Mouse (Mus musculus): ENCODE measurements around the gene Ly6g6f. TPM values are rescaled to one million over a fixed set of nuclear protein-coding genes. Genes with fewer than 3 reads are reported as not detected.
"Not testable (repeated sequence)": the region's sequence is repeated elsewhere in the genome, so short reads cannot be mapped to it uniquely, and the experiment has no call there.

Gene Ly6g6f
- polyA plus RNA-seq, 2 experiments from 2014 or later, result 0.29 TPM; not detected in 1

DNA sequence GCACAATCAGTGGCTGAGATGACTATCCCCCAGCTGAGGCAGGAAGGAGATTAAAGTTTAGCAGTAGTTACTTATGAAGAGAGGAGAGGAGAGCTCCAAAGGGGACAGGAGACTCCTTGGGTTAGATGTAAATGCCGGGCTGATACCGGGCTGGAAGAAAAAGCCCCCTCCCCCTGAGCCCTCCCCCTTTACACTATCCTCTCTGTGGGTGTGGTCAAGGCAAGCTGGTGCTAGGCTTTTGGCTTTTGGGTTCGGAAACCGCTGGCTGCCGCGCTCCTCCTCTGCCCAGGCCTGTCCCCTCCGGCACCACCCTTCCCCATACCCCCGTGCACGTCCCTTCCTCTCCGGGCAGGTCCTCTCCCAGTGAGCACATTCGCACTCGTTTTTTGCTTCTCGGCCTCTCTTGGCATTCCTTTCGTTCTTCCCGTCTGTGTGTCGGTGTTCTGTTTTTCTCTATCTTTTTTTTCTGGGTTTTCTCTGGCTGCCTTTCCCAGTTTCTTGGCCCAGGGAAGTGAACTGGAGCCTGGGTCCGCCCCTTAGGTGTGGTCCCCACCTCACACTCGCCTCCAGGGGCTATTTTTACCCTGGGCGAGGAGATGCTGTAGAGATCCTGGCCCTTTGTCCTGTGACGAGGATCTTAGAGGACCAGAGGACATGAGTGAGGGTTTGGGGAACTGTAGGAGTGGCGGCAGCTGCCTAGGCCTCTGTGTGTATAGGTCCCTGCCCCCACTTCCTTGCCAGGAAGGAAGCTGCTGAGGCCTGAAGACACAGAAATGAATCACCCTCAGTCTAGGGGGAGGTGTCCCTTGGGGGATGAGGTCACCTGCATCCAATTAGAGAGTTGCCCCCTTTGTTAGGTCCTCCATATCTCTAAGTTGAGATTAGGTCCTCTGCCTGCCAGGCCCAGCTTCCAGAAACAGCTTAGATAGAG lies 34.0 kb downstream of the Ly6g6f start:
- ATAC-seq, result peak; percentile 91

DNA sequence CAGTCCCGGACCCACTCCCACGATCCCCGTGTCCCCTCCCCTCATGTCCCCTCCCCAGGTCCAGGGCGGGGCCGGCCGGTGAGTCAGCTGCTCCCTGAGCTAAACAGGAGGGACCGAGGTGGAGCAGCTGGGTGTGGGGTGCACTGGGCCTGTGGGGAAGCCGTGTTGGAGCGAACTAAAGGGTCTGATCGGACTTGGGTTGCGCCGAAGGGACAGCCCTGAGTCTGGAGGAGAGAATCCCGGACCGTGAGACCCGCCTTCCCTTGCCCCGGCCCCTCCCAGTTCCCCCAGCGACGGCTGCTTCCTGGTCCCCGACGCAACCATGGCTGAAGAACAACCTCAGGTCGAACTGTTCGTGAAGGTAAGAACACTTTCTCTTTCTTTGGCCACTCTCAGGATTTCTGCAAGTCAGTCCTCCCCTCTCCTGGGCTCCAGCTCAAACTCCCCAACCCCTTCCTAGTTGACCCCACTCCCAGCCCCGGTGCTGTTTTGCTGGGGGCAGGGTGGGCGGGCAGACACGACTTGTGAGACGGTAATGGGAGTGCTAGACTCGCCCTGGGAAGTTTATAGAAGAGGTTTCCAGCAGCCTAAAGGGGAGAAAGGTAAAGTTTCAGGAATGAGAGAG lies 35.2 kb downstream of the Ly6g6f start:
- no peak for ATAC-seq

DNA sequence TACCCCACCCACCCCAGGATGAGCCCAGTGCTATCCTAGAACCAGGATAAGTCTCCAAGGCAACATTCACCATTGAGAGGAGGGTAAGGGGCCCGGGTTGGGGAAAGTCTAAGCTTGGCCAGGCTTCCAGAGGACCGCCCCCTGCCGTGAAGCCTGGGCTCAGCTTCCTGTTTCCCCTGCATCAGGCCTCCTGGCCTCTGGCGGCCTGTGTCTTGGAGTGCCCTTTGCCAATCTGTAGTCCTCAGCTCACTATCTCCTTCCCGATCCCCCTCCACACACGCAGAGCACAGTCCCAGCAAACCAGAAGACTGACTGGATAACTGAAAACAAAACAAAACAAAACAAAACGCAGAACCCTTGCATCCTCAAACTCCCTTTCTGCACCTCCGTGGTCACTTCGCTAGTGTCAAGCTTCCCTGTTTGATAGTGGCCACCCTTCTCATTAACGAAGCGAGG lies 35.8 kb downstream of the Ly6g6f start, which contains the start of gene Clic1:
TSS of gene Clic1 (plus strand) at position 406 of the 456 bp plus-strand sequence.
- ATAC-seq, result no peak

DNA sequence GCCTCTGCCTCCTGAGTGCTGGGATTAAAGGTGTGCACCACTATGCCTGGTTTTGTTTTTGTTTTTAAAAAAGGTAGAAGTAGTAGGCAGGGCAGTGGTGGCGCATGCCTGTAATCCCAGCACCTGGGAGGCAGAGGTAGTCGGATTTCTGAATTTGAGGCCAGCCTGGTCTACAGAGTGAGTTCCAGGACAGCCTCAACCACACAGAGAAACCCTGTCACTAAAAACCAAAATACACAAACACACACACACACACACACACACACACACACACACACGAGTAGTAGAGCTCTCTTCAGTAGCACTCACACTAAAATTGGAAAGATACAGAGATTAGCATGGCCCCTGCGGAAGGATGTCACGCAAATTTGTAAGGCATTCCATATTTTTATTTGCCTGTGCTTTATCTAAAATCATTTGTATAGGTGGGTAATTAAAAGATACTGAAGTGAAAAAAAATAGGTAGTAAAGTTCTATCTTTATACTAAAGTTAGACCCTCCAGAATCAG lies 36.4 kb downstream of the Ly6g6f start:
- no peak for ATAC-seq

DNA sequence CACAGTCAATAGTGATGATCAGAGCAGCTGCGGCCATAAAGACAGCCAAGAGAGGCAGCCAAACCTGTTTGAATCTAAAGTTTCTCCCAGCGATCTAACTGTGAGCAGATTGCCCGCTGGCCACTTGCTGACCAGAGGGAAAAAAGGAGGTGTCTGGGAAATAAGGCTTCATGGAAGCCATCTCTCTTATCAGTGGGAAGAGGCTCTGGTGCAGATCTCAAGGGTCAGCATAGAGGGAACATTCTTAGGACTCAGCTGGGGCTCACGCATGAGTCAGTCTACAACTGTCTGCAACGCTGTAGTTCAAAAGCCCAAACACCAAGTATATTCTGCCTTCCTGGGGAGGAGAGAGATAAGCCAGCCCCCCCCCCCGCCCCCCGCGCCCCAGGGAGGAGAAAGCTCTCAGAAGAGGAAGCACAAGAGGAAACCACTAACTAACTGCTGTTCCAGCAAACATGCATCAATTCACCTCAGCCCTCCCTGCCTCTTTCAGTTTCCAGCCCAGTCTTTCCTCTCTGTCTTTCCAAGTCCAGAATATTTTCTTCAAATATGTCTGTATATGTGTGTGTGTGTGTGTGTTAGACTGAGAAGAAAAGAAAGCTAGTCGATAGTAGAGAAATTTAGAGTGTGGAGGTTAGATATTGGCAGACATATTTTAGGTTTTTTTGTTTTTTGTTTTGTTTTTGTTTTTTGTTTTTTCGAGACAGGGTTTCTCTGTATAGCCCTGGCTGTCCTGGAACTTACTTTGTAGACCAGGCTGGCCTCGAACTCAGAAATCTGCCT lies 37.1 kb downstream of the Ly6g6f start:
- ATAC-seq, result peak; percentile 11

DNA sequence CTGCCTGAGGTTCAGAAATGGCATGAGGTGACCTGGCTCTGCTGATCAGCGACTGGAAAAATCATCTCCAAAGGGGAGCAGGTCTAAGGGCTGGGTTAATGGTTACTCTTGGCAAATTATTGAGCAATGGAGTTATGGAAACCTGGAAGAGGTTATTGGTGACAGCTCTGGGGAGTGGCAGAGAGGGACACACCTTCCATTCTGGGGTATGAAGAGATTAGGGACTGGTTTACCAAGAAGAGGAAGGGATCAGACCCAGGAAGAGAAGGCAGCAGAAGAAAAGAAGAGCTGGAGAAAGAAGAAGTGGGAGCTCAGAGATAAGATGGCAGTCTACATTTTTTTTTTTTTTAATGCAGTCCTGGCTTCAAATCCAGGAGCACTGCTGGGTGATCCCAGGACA lies 37.7 kb downstream of the Ly6g6f start:
- no peak for ATAC-seq

DNA sequence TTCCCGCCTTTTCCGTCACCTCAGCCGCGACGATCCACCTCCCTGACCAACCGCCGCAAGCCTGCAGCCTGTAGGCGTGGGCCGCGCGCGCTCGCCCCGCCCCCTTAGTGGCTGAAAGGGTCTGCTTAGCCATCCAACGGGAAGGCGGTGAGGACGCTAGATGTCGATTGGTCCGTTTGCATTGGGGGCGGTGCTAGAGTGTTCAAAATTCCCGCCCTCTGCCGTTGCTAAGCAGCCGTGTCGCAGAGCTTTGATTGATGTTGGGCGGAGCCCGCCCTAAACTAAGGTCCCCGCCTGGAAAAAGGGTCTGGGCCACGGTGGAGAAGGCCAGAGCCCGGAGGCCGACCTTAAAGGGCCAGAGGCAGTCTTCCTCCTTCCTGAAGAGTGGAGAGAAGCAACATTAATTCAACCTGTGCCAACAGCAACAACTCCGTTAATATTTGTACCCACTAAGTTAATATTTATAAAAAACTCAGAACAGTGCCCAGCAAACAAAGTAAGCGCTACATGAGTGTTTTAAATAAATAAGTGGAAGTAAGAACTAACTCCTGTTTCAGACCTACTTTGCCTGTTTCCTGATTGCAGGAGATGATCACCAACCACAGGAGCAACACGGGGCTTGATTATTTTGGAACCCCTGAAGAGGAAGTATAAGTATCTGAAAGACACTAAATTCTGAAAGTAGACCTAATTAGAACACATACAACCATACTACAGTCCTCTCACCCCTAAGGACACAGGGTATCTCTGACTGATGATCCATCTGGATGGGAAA lies 38.5 kb downstream of the Ly6g6f start, which contains the start of gene Msh5:
TSS of gene Msh5 (minus strand) at position 65 of the 775 bp plus-strand sequence.
- ATAC-seq, result peak; percentile 80

DNA sequence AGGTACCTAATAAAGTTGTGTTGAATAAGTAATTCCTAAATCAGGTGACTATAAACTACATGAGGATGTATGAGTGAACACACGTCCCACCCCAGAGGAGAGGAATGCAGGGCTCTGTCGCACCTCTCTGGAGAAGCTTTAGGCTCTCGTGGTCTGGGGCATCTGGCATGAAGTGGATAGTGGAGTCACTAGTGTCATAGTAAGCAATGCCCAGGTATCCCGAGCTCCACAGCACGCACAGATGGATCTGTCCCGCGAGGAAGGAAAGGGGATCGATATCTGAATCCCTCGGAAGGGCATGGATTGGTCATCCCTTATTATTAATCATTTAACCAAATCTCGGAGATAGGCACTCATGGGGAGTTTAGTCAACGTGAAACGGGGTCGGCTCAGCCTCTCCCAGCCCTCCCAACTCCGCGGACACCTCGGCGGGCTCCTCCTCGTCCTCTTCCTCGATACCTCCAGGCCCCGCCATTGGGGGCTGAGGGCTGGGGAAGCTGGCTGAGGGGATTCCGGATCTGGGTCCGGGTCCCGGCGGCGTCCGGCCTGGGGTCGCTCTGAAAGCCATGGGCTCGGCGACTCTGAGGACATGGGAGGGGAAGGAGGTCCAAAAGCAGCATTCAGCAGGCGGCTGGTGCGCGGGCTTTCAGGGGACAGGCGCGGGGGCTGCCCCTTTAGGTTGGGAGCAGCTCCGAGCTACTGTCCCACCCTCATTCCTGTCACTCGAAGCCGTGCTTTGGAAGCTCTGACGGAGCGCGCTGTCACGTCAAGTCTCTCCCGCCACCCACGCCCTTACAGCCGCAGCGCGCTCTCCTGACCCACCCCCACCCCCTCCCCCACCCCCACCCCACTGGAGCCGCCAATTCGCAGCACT lies 39.4 kb downstream of the Ly6g6f start:
- no peak for ATAC-seq

DNA sequence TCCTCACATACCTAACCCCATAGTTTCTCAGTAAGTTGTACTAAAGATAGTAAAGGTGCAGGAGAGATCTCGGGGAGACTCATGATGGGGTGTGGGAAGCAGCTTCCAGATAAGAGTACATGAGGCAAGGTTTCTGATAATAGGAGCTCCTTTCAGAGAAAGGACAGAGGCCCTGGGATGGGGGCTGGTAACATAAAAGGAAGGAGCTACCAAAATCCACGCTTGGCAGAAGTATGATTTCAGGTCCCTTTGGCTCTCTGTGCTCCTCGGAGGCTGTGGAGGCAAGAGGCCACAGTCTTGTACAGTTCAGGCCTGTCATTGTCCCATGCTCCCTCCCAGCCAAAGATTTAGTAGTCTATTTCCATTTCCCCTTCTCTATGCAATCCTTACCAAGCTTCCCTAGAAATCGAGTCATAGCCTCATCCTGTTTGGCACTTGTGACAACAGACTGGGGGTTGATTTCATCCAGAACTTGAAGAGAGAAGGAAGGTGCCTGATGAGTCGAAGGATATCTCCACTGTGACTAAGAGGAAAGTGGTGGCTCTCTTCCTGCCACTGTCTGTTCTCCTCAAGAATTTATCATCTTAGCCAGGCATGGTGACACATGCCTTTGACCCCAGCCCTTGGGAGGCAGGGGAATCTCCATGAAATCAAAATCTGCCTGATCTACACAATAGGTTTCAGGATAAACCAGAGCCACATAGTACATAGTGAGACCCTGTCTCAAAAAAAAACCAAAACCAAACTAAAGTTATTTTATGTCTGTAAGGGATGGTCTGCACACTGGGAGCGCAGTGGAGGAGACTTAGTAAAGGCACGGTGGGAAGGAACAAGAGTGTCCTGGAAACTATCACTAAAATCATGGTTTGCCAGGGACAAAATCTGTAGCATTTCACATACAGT lies 40.3 kb downstream of the Ly6g6f start:
- ATAC-seq, result no peak

DNA sequence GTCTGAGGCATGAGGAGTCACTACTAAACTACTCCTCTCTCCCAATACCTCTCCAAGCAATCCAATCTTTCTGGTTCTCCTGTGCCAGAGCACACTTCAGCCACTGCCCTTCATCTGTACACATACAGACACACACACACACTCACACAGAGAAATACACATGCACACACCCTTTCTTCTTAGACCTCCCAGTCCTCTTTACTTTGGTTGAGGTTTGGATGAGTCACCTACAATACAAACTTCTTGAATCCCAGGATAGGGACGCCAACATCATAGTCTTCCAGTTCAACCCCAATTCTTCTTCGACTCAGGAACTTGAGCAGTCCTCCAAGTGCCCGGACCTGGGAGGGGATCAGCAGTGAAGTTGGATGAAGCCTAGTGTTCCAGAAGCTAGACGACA lies 41.6 kb downstream of the Ly6g6f start:
- ATAC-seq, result no peak

DNA sequence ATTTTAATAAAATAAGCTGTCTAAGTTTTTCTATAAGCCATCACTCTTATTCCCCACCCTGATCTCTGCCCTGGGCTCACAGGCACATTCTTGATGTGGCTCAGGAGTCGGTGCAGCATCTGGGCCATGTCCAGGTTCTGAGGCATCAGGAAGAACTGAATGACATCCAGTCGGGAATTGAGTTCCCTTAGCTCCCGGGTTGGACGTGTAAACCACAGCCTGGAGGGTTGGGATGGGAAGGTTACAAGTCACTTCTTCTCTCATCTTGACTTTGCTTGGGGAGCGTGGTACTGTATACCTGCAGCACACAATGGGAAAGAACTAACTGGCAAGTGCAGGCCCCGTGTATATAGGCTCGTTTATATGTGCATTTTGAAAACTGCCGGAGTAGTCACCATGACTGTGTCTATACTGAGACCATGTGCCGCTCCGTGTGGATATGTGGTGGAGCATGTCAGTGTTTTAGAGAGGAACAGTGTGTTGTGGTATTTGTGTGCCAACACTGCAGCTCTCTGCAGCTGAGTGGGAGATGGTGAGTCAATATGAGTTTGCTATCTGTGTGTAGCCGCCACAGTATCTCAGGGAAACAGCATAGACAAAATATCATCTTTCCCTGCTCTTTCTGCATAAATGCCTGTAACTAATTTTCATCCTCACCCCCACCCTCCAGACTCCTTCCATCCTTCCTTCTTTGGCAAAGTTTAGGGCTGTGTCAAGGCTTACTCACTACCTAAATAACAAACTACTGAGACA lies 46.1 kb downstream of the Ly6g6f start:
- ATAC-seq, result no peak

DNA sequence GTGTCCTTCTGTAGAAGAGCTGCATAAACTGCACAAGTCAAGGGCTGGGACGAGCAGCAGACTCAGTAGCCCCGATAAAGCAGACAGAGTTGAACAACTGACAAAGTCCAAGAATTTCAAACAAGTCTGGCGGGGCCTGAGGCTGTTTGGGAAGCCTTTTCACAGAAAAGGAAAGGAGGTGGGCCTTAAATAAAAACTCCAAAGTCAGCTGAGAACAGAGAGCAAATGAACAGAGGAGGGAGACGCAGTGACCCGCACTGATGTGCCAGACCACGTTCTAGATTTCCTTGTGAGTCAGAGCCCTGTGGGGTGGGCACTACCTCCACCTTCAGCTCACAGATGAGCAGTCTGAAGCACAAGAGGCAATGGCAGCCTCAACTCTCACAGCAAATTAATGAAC lies 50.5 kb downstream of the Ly6g6f start:
- no peak for ATAC-seq

DNA sequence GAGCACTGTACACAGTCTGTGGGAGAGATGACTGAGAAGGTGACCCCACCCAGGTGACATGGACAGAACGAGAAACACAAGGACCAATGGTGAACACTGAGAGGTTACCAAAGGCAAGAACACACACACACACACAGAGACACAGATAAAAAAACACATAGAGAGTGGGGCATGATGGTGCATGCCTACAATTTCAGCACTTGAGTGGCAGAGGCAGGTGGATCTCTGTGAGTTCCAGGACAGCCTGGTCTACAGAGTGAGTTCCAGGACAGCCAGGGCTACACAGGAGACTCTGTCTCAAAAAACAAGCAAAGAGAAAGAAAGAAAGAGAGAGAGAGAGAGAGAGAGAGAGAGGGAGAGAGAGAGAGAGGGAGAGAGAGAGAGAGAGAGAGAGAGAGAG lies 51.7 kb downstream of the Ly6g6f start:
- ATAC-seq, result not testable (repeated sequence)

DNA sequence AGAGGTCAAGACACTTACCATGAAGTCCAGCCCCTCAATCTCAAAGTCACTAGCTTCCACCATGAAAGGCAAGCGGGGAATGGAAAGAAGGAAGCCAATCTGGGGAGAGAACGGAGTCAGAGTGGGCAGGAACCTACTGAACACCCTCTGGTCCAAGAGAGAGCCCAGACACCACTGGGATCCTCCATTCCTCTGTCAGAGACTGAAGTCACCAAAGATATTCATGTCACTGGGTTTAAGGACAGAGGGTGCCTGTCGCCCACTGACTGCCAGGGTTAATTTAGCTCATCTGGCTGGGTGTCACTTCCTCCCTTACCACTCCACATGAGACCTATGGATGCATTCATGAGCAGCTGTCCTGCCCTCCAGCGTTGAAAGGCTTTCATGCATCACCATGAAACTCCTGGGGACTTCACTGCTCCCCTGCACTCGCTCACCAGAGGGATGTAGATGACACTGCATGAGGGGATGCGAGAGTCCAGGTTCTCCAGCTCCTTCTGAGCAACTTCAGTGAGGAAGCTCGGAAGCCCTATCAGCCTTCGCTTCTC lies 53.0 kb downstream of the Ly6g6f start:
- no peak for ATAC-seq

DNA sequence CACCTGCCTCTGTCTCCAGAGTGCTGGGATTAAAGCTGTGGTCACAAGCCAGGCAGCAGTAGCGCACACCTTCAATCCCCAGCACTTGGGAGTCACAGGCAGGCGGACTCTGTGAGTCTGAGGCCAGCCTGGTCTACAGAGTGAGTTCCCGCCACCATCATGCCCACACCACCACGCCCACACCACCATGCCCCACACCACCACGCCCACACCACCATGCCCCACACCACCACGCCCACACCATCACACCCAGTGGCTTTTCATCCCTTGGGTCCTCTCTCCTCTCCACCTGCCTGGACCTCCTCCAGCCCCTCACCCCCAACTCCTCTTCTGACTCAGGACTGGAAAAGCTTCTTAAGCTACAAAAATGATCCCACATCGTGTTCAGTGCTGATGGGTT lies 53.5 kb downstream of the Ly6g6f start:
- ATAC-seq, result no peak

DNA sequence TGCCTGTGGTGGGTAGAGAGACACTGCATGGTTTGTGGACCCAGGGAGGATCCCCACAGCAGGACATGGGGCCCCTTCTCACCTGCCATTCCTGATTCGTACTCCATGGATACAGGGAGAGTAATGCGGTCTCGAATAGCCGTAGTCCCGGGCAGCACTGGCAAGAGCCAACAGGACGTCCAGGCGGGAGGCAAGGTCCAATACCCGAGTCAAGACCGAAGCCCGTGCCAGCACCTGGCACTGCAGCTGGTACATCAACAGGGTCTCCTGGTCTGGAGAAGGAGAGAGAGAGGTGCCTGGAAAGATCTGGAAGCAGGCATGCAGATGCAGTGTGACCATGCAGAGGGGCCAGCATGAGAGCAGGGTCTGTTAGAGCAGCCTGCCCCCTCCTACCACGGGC lies 54.1 kb downstream of the Ly6g6f start:
- ATAC-seq, result no peak
